ENCODE assay signal across 15 mouse cellular contexts in the genomic region with DNA sequence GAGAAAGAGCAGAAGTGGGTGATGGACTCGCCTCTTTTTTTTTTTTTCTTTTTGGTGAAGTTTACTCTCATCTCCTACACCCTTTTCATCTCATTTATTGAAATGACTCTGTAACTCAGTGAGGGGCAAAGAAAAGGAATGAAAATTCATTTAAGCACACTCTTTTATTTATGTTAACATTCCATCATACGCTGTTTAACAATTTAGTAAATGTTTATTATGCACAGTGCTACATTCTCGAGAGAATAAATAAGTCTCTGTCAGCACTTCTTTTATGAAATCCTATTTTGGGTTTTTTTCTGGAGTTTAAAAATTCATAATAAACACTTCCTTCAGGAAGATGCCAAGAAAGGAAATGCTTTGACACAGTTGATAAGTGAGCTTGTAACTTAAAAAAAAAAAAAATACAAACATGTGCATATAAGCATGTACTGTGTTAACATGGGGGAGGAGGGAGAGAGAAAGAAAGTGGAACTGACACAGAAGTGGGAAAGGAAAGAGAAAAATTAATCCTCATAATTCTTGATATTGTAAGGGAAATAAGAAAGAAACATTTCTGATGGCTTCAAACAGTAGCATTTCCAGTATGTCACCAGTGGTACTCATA.
"Had no signal": no experiment of that assay in that cellular context is flagged by ENCODE, and none has a peak within 500 bp of the region (broad histone marks: within the 10 kb centered on the region; RNA-seq: fewer than 3 reads in every experiment).

No protein-coding gene starts in this region.

- H3K4me1 ChIP-seq: neural tube, embryonic 15.5 days; stomach, embryonic 15.5 days had no signal

- DNase-seq: retina, postnatal 1 day; right cerebral cortex, adult 18-20 months; right cerebral cortex, postnatal 14 days; right cerebral cortex, postnatal 25 days; right cerebral cortex, postnatal 4 days; spleen, adult 18-20 months; thymus, adult 18-20 months; thymus, adult 2 months; thymus, postnatal 14 days; thymus, postnatal 25 days; thymus, postnatal 36 days; thymus, postnatal 4 days had no signal

- H3K27me3 ChIP-seq: neural tube, embryonic 15.5 days; stomach, embryonic 15.5 days had no signal

- H3K36me3 ChIP-seq: neural tube, embryonic 15.5 days; stomach, embryonic 15.5 days had no signal

- H3K9ac ChIP-seq: neural tube, embryonic 15.5 days; stomach, embryonic 15.5 days had no signal

- H3K4me3 ChIP-seq: neural tube, embryonic 15.5 days; stomach, embryonic 15.5 days had no signal

- H3K9me3 ChIP-seq: neural tube, embryonic 15.5 days; stomach, embryonic 15.5 days had no signal

- H3K27ac ChIP-seq: neural tube, embryonic 15.5 days; stomach, embryonic 15.5 days; stomach, postnatal 0 days had no signal

- H3K4me2 ChIP-seq: neural tube, embryonic 15.5 days; stomach, embryonic 15.5 days had no signal
